Mouse (Mus musculus): ENCODE data around the gene Tbck. TPM values are rescaled to one million over a fixed set of nuclear protein-coding genes. Genes with fewer than 3 reads are reported as not detected.

The Tbck gene
- total RNA-seq, 4 experiments from 2014 or later: 8.4 to 10.4 (median 9.2) TPM

DNA sequence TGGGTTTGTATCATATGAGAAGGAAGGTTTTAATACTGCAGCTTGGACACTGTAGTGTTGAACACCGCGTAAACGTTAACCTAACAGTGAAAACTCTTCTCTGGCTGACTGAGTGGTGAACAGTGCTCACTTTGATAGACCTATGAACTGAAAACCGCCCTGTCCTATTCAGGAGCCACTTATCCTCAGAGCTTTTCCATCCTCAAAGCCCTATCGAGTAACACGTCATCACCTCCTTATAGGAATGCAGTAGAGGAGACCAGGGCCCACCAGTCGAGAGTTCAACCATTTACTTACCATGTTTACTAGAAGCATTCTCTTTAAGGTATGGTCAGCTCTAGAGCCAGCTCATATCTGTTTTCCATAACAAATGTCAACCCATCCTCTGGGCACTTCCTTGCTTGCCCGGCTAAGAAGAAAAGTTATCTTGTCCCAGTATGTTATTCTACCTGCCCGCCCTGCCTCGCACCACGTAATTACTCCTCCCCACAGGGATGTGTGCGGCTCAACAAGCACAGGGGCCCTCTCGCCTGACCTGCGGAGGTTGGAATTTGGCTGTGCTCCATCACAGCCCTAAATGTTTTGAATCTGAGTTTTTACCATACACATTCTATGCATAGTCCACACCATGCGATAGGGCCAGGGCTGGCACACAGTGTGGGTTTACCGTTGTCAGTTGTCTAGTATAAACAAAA, 147.4 kb downstream of the Tbck start:
- DNase-seq (ENCODE audit: low spot score in 2 of 2): no peak

DNA sequence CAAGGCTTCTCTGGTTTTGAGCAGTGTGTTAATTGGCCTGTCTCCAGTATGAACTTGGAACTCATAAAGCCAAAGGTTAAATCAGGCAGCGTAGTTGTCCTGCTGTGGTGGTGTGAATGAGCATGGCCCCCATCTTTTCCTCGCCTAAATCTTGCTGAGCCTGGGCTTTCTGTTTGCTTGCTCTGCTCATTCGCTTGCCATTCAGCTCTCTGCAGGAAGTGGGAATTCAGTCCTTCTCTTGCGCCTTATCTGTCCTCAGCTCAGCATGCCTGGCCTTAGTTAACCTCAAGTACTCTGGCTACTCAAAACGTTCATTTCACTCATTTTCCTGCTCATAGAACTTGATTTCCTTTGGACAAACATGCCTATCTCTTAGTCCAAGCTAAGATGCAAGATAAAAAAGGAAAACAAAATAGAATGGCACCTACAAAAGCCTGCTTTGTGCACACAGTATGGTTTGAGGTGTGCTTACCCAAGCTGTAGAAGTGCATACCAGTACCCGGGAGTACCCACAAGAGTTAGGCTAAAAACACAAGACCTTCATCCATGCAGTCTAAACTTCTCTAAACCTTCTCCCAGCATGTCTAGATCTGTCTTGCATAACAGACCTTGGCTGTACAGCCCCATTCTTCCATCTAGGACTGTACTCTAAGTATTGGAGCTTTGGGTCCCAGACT, 151.3 kb downstream of the Tbck start:
- no peak for DNase-seq (ENCODE audit: low spot score in 2 of 2)

DNA sequence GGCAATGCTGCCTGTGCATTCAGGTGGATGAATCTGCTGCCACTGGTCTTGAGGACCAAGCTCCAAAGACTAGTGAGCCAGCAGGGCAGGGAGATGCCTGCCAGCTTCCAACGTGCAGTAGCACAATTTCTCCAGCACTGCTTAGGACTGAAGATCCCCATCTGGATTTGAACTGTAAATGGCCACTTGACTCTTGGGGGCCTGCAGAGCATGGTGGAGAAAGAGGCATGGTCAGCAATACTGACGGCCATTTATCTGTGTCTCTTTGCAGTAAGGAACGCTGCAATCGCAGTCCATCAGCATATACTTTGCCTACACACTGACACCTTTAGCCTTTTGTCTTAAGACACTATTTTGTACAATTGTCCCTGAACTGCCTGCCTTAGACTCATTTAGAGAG, 153.2 kb downstream of the Tbck start:
- no peak for DNase-seq (ENCODE audit: low spot score in 2 of 2)

DNA sequence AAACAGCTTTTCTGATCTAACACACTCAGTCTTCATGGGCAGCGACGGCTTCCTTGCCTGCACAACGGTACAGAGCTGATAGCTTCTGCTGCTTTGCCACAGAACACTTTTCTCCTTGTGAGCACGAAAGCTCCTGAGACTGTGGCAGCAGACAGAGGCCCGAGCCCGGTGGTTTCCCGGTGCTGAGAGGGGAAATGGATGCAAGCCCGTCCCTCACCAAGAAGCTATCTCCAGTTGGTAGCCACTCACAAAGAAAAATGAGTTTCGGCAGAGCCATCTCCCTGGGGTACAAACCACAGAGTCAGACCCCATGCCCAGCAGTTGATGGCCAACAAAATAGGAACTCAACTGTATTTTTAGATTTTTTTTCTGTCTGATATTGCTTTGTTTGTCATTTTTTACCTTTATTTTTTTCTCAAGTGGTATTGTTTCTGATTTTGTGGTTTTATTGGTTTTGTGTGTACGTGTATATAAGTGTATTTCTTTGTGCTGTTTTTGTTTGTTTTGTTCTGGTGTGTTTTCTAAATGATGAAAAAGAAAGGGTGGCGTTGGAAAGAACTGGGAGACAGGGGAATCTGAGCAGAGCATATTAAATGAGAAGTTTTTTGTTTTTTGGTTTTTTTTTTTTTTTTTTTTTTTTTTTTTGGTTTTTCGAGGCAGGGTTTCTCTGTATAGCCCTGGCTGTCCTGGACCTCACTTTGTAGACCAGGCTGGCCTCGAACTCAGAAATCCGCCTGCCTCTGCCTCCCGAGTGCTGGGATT, 154.9 kb downstream of the Tbck start:
- no peak for DNase-seq (ENCODE audit: low spot score in 2 of 2)

DNA sequence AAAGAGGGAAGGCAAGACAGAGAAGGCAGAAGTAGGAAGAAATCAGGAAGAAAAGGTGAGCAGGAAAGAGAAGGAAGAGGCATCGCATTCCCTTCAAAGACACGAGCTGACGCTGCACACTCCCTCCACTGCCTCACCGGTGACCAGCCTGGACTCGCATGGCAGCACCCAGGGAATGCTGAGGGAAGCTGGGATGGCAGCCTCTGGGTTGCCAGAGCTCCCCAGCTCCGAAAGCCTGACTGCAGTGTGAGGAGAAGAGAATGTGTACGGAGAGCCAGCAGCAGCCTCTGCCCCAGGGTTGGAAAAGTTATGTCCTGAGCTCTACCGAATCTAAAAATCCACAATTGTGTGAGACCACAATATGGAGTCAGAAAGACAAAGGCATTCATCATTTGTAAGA, 155.6 kb downstream of the Tbck start:
- no peak for DNase-seq (ENCODE audit: low spot score in 2 of 2)

DNA sequence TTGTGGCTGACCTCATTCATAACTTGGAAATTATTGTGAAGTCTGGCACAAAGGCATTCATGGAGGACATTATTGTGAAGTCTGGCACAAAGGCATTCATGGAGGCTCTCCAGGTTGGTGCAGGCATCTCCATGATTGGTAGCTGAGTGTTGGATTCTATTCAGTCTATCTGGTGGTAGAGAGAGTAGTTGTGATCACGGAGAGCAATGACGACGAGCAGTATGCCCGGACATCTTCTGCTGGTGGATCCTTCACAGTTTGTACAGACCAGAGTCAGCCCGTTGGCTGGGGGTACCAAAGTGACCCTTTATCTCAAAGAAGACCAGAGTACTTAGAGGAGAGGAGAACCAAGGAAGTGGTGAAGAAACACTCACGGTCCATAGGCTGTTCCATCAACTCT, 158.7 kb downstream of the Tbck start:
- DNase-seq (ENCODE audit: low spot score in 2 of 2): no peak

DNA sequence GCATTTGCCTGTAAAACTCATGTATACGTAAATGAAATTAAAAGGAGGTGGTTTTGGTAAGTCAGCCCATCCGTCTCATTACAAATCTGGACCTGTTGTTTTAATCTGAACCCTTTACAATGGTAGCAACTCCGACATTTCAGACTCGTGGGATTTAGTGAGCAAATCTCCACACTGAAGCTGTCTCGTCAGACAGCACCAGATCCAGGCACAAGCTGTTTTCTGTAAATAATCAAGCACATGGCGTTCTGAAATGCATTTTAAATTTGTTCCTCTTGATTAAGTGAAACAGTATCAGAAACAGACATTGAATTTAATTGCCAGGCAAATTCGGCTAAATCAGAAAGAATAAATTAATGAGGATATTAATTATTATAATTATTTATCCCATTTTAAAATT, 165.7 kb downstream of the Tbck start:
- no peak for DNase-seq (ENCODE audit: low spot score in 2 of 2)

DNA sequence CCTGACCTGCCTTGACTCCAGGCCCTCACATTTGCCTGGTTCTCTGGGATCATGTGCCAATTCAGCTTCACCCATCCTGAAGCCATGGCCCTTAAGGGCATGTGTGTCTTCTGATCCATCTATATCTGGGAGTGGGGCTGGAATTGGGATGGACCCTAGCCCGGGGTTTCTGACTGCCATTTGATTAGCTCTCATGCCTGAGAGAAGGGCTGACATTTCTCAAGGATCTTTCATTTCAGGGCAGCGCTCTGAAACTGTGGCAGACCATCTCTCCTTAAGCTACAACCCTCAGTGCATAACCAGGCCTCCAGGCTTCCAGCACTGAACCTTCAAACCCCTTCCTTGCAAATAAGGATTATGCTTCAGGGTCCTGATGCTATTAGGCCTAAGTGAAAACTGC, 166.5 kb downstream of the Tbck start:
- no peak for DNase-seq (ENCODE audit: low spot score in 2 of 2)

DNA sequence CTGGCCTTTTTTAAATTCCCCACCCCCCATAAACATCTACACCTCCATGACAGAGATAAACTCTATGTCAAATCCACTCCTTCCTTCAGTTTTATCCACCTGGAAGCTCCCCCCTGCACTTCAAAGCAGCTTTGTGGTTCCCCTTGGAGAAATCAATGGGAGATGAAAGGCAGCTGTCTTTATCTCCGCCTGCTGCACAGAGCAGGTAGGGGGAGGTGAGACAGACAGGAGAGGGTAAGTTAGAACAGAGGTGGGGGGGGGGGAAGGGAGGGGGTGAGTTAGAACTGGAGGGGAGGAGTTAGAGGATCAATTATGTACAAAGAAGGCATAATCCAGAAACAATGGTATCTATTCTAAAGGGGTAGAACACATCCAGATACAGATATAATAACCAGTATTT, 167.5 kb downstream of the Tbck start:
- DNase-seq (ENCODE audit: low spot score in 2 of 2): no peak

DNA sequence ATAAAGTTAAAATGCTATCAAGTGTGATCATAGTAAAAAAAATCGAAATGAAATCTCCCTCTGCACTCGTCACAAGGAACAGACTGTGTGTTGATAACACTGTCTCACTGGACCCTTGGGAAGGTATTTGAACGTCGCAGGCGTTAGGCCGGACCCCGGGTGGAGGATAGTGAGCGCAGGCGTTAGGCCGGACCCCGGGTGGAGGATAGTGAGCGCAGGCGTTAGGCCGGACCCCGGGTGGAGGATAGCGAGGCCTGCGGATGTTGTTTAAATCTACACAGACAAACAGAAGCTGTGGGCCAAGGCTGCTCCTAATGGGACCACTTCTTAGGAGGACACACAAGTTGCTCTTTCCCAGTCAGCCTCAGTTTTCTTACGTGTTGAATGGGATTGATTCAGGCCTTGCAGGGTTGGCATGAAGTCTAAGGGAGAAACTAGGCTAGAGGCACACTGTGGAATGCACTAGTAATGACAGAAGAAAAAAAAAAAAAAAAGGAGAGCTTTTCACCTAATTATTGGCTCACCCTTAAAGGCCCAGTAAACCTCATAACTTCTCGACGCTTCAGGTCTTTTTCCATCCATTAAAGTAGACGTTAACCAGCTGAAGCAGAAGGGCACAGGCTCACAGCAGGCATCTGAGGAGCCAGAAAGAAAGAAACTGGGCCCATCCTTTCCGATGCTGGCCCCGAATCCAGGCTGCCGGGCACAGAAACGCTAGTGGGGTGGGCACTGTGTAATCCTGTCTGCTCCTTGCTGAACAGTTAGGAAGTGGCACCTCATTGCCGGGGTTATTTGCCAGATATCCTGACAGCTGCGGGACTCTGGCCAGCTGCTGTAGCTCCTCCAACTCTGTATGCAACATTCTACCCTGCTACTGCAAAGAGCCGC, 168.1 kb downstream of the Tbck start:
- no peak for DNase-seq (ENCODE audit: low spot score in 2 of 2)

DNA sequence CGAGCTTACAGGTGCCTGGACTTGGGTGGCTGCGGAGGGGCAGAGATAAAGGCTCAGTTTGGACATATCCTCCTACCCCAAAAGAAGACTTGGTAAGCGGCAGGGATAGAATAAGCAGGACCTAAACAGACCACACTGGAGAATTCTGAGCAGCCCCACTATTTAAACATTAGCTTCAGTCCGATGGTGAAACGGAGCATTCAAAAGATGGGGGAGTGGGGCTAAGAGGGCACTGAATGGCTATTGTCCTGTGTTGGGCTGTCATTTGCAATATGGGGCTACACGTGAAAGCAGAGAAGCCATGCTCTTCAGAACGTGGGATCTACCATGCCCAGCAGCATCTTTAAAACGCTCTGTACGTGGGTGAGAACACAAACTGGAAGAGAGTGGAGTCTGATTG, 170.3 kb downstream of the Tbck start:
- no peak for DNase-seq (ENCODE audit: low spot score in 2 of 2)

DNA sequence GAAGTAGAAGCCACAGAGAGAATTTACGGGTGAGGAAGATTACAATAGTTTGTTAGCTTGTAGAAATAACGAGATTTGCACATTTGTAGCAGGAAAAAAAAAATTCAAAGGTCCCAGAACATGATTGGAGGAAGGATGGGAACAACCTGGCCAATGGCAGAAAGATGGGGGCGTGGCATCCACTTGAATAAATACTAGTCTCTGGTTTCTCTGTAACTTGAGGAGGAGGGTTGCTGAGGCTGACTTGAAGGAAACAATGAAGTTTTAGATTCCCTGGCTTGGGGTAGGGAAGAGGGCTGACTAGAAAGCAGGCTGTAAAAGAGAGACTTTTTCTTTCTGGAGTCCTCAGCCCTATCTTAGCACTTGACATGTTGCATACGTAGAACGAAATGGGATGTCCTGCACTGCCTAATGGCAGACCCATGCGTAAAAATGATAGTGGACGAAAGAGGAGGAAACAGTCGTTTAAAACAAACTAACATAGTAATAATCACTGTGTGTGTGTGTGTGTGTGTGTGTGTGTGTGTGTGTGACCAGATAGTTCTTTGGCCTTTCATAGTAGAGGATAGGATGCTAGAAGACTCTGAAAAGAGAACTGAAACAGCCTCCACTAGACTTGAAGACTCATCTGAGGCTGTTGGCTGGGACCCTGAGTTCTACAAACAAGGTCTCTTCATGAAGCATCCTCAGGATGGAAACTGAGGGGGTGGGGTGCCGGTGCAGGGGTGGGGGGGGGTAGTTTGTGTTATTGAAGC, 171.7 kb downstream of the Tbck start:
- DNase-seq (ENCODE audit: low spot score in 2 of 2): no peak

DNA sequence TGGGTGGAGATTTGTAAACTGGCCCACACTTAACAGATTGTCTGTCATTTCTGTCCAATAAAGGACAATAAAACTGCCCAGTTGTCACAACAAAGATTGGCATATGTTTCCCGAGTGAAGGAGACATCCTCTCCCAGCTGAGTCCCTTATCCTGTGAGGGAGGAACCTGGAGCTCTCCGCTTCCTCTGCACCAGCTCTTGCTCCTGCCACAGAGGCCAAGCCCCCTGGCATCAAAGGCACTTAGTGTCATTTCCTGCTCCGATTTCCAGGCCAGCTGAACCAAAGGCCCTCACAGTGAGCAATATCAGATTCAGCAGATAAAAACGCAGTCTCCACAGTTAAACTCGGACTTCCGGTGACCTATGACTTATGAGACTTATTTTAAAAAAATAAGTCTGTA, 172.7 kb downstream of the Tbck start:
- DNase-seq (ENCODE audit: low spot score in 2 of 2): no peak

DNA sequence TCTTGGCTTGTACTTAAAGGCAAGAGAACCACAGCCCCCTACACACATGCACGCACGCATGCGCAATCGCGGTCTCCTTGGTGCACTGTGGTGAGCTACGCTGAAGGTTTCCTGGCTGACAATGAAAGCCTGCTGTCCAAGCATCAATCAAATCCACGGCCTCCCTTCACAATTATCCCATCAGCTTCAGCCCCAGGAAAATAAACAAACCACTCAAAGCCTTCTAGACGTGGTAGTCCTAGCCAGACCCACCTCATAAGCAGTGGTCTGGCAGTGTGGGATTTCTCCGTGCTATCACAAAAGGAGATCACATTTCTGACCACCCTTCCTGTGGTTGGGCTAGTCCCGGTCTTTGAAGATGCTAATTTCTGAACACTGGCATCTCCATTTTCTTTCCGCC, 174.9 kb downstream of the Tbck start:
- DNase-seq (ENCODE audit: low spot score in 2 of 2): no peak

DNA sequence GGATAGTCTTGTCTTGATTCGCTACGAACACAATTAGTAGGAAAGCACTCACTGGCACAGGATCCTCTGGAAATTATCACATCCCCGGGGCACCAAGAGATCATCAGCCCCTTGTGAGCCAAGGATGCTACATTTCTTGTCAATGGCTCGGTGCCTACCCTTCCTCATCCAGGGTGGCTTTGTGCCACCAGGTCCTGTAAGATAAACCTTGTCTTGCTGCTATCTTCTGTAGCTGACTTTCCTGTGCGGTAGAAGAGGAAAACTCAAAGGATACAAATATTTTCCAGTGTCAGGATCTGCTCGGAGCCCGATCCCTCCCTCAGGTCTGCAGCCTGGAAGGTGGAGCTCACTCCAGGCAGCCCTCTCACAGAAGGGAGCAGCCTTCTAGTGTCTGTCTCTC, 175.6 kb downstream of the Tbck start:
- no peak for DNase-seq (ENCODE audit: low spot score in 2 of 2)

DNA sequence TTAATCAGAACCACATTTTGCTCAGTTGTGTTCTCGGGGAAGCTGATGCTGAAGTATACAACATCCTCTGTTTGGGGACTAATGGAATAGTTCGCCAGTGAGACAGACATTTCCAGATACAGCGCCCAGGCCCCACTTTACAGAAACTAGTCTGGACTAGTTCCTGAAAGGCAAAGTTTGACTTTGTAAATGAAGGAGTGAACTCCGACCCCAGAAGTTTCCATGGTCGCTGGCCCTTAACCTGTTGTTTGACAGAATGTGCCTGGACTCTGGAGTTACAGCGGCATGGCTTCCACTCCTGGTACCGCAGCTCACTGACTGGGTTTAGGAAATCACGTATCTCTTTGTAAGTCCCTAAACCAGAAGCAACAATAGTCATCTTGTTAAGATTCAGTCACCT, 176.9 kb downstream of the Tbck start:
- DNase-seq (ENCODE audit: low spot score in 2 of 2): no peak

DNA sequence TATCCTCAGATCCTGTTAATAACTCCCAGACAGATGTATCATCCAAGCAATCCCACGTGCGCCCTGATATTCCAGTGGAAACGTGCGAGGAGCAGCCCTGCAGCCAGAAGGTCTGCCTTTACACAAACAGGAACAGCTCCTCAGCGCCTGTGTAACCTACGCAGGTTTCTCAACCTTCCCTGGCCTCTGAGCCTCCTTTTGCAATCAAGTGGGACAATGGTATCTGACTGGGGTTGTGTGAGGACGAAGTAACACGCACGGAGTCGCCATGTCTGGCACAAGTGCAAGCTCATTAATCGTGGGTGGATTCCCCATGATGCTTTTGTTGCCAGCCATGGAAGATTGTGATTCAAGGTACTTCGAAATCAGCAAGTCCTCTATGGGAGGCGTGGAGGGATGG, 179.9 kb downstream of the Tbck start:
- no peak for DNase-seq (ENCODE audit: low spot score in 2 of 2)

DNA sequence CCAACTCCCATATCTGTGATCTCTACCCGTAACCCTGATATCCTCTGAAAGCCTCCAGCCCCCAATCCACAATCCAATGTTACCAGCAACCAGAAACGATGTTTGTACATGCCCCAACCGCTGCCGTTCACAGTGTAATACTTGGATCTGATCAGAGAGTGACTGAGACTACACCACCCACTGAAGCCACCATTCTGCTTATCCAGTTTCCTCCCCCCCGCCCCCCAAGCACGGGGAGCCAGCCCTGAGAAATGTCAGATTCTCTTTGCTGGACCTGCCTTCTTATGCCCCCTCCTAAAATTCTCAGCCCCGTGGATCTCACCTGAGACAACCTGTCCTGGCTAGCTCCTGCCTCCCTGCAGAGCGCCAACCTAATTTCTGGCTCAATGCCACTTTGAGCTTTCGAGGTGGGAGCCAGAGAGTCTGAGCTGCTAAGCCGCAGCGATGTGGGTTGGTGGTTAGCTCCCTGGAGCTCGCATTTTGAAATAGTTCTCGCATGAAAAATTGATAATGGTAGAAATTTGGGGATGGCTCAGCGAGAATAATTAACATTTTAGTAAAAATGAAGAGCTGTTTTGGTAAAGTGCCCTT, 180.5 kb downstream of the Tbck start:
- no peak for DNase-seq (ENCODE audit: low spot score in 2 of 2)

DNA sequence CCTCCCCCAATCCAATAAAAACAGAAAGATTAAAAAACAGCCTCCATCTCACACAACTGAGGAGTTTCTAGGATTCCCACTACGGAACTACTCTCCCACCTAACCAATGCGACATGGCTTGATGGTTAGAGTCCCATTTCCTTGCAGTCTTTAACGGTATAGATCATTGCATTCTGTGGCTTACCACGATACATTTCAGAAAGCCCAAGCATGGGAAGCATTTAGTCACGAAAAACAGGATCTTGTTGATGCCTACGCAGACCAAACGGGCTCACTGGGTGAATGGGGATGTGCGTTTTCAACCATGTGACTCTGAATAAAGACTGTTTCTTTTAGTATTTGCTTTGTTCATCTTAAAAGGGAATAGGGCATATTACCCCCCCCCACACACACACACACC, 181.0 kb downstream of the Tbck start:
- DNase-seq (ENCODE audit: low spot score in 2 of 2): no peak

DNA sequence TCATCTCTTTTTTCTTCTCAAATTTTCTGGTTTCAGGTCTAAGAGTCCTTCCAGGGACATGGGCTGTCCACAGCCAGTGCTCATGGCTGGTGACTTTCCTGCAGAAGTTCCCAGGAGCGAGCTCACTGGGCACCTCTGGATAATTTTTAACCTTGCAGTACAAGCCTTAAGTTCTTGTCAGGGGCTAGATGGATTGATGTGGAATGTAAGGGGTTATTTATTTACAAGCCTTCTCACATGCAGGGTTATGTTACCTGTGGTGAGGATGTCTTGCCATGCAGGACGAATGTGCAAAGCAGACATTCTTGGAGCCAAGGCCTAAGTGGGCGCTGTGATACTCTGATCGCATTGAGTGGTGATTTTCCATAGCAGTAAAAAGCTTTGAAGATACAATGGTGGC, 181.7 kb downstream of the Tbck start:
- DNase-seq (ENCODE audit: low spot score in 2 of 2): no peak

DNA sequence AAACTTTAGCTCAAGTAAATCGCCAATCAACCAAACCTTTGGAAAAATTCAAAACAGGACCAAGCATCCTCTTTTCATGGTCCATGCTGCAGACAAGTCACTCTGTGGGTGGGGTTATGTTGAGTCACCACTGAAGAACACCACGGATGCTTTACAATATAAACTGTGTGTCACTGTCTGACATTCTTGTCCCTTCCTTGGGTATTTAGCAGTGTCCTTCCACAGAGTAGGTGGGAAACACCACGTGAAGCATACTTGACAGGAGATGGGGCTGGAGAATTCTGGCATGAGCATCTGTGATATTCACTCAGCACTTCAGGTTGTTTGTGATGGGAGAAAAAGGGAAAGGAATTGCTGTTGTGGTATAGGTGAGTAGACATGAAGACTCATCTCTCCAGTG, 183.0 kb downstream of the Tbck start:
- DNase-seq (ENCODE audit: low spot score in 2 of 2): no peak

All from gastrocnemius, adult 8-10 months (tissue).